Mouse (Mus musculus) B cell, adult 67 days (primary cell): ENCODE data around the gene Polr2i. TPM values are rescaled to one million over a fixed set of nuclear protein-coding genes. Genes with fewer than 3 reads are reported as not detected.

ENCODE experiments used
- total RNA-seq, 2 experiments: library from RNA; stranded (reverse); gene quantifications; 4 replicates each; pipeline ENCODE4 v1.2.4; 2023

The Polr2i gene
- total RNA-seq, result 10 to 100 TPM; 46.5 to 48.1 TPM

DNA sequence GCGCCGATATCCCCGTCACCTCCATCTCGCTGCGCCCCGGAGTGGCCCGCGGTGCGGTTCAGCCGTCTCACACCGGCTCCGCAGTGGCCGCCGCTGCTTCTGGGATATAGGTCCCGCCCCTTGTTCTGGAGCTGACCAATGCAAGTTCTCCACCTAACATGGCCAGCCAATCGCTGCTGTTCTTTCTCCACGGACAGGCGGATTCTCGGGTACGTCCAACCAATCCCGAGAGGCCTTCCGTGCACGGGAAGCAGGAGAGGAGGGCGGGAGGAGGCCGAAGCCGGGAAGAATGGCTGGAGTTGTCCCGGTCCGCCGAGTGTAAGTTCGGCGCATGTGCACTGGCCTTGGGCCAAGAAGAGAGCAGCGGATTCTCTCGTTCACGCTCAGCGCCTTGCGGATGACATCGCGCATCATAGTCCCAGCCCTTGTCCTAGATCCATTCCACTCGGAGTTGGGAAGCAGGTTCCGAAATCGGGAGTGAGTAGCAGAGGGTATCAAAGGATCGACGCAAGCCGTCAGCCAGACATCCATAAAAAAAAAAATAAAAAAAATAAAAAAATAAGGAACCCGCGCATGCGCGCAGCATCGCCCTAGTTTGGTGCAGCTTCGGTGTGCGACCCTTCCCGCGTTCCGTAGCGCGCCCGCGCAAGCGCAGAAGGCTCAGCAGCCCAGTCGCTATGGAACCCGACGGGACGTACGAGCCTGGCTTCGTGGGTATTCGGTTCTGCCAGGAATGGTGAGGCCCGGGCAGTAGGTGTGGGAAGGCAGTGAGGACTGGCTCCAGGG is at the start of gene Polr2i, which contains the start of gene Tbcb:
Polr2i (plus strand) TSS at position 280 of the 786 bp plus-strand sequence.
Tbcb (minus strand) TSS at position 604 of the 786 bp plus-strand sequence.

DNA sequence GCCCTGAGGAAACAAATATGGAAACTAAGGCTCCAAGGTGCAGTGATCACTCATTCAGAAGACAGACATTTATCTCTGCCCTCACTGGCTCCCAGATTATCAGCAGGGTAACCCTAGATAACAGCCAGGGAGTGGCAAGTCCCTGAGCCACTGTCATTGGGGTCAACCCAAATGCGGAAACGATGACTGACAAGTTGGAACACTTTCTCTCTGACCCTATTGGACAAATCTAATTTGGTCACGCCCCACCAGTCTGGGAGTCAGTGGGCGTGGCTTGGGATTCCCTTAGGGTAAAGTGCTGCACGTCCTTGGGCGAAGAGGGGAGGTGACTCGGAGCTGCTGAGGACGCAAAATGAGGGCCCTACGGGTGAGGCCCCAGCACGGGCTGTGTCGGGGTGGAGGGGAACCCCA is 47.9 kb upstream of the Polr2i start, which contains the start of gene Cox7a1:
Cox7a1 (plus strand) TSS at position 266 of the 411 bp plus-strand sequence.

DNA sequence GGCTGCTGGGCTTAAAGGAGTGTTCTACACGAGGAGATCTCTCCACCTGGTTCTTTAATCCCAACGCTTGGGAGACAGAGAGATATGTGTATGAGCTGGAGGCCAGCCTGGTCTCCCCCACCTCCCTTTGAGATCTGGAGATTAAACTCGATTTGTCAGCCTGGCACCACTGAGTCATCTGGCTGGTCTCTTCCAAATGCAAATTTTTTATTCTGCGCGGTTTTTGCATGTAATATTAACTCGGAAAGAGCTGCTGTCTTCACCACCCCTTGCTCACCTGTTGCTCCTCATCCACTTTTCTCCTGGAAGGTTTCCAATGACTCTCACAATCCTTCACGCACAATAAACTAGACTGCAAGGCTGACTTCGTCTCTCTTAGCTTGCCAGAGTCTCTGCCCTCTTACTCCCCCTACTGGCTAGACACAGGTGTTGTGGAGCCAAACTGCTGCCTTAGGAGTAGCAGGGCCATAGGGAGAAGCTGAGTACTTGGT is 33.2 kb upstream of the Polr2i start, which contains the start of gene Capns1:
Capns1 (minus strand) TSS at position 331 of the 491 bp plus-strand sequence.

DNA sequence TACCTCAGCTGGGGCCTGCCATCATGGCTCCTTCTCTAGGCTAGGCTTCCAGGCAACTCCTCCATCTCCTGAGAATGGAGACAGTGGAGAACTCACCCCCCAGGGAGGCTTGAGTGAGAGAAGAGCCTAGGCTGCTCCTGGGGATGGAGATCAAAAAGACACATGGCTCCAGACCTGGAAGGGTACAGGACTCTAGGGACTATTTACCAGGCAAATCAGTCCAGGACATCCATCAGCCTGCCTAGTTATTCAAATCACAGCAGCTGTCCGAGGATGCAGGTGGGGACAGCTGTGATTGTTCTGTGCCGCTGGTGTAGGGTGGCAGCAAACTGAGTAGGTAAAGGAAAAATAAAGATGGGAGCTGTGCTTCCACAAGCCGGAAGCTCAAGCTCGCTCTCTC is 3.9 kb downstream of the Polr2i start, which contains the start of gene Ovol3:
Ovol3 (minus strand) TSS at position 101 of the 400 bp plus-strand sequence.

DNA sequence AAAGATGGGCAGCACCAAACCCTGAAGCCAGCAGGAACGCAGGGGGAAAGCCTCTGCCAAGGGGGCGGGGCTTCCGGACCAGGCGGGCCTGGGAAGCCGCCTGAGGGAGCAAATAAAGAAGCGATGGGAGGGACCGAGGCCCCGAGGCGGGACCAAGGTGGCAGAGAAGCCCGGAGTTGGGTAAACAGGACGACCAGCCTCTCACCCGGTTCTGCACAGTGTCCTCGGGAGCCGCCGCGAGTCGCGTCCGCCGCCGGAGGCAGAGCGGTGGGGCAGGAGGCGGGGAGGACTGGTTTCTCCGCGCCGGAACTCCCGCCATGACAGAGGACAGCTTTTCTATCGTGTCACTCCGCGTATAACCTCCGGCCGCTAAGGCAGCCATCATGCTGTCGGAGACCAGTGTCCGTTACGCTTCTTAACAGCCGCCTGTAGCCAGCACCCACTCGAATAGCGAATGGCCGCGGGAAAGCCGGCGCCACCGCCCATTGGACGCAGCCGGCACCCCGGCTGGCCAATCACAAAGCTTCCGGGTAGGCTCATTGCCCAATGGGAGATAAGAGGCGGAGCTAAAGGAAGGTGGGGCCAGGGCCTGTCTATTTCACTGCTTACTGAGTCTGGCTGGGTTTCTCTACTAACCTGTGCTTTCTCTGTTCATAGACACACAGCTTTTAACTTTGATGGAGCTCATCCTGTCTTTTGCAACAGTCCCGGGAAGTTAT is 48.4 kb downstream of the Polr2i start, which contains the start of the genes Thap8 and Wdr62:
Thap8 (plus strand) TSS at position 144 of the 719 bp plus-strand sequence.
Wdr62 (minus strand) TSS at position 469 of the 719 bp plus-strand sequence.

Other genes starting within 250 kb of the Polr2i start
- gene Zfp568, start 248.0 kb upstream of the Polr2i start, total RNA-seq, result 10 to 100 TPM; 17.1 to 24.5 TPM
- gene Zfp14, start 180.6 kb upstream of the Polr2i start, total RNA-seq, result 1 to 10 TPM; 4.7 to 5.9 TPM
- 1 to 10 TPM; 5.9 to 7.3 TPM for gene Zfp82, start 159.0 kb upstream of the Polr2i start, total RNA-seq
- not detected for gene Gm26920, start 141.5 kb upstream of the Polr2i start, total RNA-seq
- 10 to 100 TPM in 1 of 2 experiments, 1 to 10 TPM in 1; 7.1 to 12.0 TPM for gene Zfp566, start 141.4 kb upstream of the Polr2i start, total RNA-seq
- 10 to 100 TPM; 33.0 to 37.9 TPM for gene Zfp260, start 137.2 kb upstream of the Polr2i start, total RNA-seq
- 10 to 100 TPM; 14.4 to 18.9 TPM for gene Zfp382, start 110.0 kb upstream of the Polr2i start, total RNA-seq
- gene Zfp146, start 62.2 kb upstream of the Polr2i start, total RNA-seq, result 10 to 100 TPM; 50.1 to 55.0 TPM
- gene Cox7a1, start 47.8 kb upstream of the Polr2i start, total RNA-seq, result not detected
- gene Capns1, start 33.1 kb upstream of the Polr2i start, total RNA-seq, result 100 to 1,000 TPM; 183 to 185 TPM
- gene Tbcb, start 324 bp downstream of the Polr2i start, total RNA-seq, result 10 to 100 TPM; 35.6 to 44.1 TPM
- not detected for gene Ovol3, start 3.8 kb downstream of the Polr2i start, total RNA-seq
- 1 to 10 TPM; 2.1 to 2.4 TPM for gene Thap8, start 48.1 kb downstream of the Polr2i start, total RNA-seq
- 1 to 10 TPM; 4.6 to 9.2 TPM for gene Wdr62, start 48.5 kb downstream of the Polr2i start, total RNA-seq
- not detected for gene Clip3, start 59.8 kb downstream of the Polr2i start, total RNA-seq
- 10 to 100 TPM; 63.1 to 67.2 TPM for gene Alkbh6, start 76.8 kb downstream of the Polr2i start, total RNA-seq
- gene Syne4, start 82.9 kb downstream of the Polr2i start, total RNA-seq, result 1 to 10 TPM; 2.2 to 3.6 TPM
- gene E130208F15Rik, start 89.8 kb downstream of the Polr2i start, total RNA-seq, result 1 to 10 TPM; 3.9 to 6.6 TPM
- 10 to 100 TPM; 11.4 to 20.5 TPM for gene Sdhaf1, start 91.9 kb downstream of the Polr2i start, total RNA-seq
- gene Lrfn3, start 130.8 kb downstream of the Polr2i start, total RNA-seq, result not detected
- 10 to 100 TPM; 68.2 to 78.3 TPM for gene Tyrobp, start 181.8 kb downstream of the Polr2i start, total RNA-seq
- 10 to 100 TPM; 48.5 to 50.5 TPM for gene Hcst, start 187.9 kb downstream of the Polr2i start, total RNA-seq
- gene Nfkbid, start 189.8 kb downstream of the Polr2i start, total RNA-seq, result 100 to 1,000 TPM; 400 to 437 TPM
- gene Aplp1, start 213.6 kb downstream of the Polr2i start, total RNA-seq, result not detected
- gene Kirrel2, start 225.7 kb downstream of the Polr2i start, total RNA-seq, result not detected
- not detected for gene Nphs1, start 226.4 kb downstream of the Polr2i start, total RNA-seq